Mouse (Mus musculus): Measurements from ENCODE around the gene Cox7a1.
A peak's percentile ranks its signal among the peaks of the same experiment; 100 is the strongest.
"Not testable (repeated sequence)": the region's sequence is repeated elsewhere in the genome, so short reads cannot be mapped to it uniquely, and the experiment has no call there.

The Cox7a1 gene

GRCm38 (mm10) chr7:30193581-30194100 lies 9.7 kb downstream of the Cox7a1 start:
- peak; percentile 67 for DNase-seq

GRCm38 (mm10) chr7:30194101-30194831 lies 10.3 kb downstream of the Cox7a1 start:
- peak; percentile 40 for DNase-seq

GRCm38 (mm10) chr7:30194884-30195283 lies 10.9 kb downstream of the Cox7a1 start:
- DNase-seq: peak; percentile 93

DNA sequence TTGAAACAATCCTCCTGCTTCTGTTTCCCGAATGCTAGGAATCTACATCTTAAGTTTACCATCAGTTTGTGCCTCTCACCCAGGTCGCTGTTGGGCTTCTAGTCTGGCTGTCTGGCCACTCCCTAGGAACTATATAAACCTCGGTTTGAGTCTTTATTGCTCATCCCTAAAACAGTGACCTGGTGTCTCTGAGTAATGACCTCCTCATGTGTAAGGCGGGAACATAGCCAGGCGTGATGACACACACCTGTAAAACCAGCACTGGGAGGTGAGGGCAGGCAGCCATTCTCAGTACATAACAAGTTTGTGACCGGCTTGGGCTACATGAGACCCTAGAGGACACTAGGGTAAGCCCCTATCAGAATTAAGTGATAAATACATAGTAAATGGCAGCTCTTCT lies 11.5 kb downstream of the Cox7a1 start:
- DNase-seq: no peak

GRCm38 (mm10) chr7:30196171-30196570 lies 12.2 kb downstream of the Cox7a1 start:
- DNase-seq: no peak

GRCm38 (mm10) chr7:30197592-30198129 lies 13.7 kb downstream of the Cox7a1 start:
- DNase-seq: no peak

DNA sequence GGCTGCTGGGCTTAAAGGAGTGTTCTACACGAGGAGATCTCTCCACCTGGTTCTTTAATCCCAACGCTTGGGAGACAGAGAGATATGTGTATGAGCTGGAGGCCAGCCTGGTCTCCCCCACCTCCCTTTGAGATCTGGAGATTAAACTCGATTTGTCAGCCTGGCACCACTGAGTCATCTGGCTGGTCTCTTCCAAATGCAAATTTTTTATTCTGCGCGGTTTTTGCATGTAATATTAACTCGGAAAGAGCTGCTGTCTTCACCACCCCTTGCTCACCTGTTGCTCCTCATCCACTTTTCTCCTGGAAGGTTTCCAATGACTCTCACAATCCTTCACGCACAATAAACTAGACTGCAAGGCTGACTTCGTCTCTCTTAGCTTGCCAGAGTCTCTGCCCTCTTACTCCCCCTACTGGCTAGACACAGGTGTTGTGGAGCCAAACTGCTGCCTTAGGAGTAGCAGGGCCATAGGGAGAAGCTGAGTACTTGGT lies 14.6 kb downstream of the Cox7a1 start, which contains the start of gene Capns1:
Gene Capns1, minus strand, starts transcription at position 331 of the 491 bp plus-strand sequence.
- peak; percentile 70 for DNase-seq

DNA sequence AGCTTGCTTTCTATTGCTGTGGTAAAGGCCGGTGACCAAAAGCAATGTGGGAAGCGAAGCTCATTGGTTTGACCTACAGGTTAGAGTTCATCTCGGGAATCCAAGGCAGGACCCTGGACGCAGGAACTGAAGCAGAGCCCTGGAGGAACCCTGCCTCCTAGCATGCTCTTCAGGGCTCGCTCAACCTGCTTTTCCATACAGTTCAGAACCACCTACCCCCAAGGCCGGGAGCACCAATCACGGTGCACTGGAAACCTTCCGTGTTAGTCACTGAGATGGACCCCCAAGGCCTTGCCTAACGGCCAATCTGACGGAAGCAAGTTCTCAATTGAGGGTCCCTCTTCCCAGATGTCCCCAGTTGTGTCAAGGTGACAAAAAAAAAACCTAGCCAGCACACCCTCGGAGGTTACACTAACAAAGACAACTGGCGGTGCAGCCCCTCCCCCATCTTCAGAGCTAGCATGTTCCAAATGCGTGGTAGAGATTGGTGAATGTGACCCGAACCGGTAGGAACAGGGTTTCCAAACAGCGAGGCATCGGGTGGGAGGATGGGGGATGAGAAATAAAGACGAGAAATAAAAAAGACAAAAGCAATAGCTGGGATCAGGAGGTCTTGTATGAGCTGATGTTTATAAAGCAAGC lies 15.7 kb downstream of the Cox7a1 start:
- DNase-seq: no peak

DNA sequence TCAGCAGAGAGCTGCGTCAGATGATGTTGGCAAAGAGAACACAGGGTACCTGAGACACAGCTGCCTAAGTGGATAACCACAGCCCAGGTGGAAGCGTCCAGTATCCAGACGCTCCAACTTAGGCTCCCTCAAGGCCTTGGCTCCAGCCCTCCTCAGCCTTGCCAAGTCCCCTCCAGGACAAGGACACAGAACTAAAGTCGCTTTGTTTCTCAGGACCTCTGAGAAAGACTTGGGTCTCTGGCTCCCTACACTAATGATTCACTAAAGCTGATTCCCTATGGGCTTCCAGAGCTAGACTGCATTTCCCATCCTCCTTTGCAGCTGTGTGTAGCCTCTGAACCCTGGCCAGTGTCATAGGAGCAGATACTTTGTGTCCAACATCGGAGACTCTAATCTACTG lies 16.3 kb downstream of the Cox7a1 start:
- no peak for DNase-seq

GRCm38 (mm10) chr7:30200661-30201060 lies 16.7 kb downstream of the Cox7a1 start:
- DNase-seq: not testable (repeated sequence)

DNA sequence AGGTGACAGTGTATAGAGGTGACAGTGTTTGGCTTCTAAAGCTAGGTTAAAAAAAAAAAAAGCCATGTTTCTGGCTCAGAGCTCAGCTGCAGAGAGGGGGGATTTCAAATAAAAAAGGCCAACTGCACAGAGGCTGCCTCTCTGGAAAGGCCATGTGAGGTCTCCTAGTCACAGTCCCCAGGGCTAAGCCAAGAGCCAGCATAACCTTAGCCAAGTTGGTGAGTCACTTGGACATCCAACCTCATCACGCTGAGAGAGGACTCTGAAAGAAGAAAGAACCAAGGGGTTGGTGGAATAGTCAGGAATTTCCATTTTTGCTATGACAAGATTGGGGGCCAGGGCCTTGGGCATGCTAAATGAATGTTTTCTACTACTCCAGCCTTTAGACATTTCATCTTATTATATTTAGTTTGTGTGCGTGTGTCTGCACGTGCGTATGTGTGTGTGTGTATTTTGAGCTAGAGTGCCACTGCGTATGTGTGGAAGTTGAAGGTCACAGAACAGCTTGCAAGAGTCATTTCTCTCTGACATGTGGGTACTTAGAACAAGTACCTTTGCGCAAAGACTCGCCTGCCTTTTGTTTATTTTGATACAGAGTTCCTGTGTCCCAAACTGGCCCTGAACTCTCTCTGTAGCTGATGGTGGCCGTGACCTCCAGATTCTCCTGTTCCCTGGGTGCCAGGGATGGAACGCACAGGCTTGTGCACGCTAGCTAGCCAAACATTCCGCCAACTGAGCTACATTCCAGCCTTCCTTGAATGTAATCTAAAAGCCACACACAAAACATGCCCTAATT lies 19.1 kb downstream of the Cox7a1 start:
- DNase-seq: no peak

GRCm38 (mm10) chr7:30204380-30204779 lies 20.4 kb downstream of the Cox7a1 start:
- DNase-seq: no peak

GRCm38 (mm10) chr7:30205383-30205782 lies 21.4 kb downstream of the Cox7a1 start:
- DNase-seq: peak; percentile 44

DNA sequence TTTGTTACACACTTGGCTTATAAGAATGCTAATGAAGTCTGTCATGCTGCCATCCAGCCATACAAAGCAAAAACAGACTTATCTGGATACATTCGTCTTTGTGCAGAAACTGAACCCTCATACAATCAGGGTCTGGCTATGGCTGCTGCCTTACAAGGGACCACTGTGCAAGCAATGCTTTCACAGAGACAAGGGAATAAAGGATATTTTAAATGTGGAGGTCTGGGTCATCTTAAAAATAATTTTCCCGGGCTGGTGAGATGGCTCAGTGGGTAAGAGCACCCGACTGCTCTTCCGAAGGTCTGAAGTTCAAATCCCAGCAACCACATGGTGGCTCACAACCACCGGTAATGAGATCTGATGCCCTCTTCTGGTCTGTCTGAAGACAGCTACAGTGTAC lies 22.4 kb downstream of the Cox7a1 start:
- DNase-seq: not testable (repeated sequence)

GRCm38 (mm10) chr7:30211025-30211424 lies 27.1 kb downstream of the Cox7a1 start:
- DNase-seq: no peak

DNA sequence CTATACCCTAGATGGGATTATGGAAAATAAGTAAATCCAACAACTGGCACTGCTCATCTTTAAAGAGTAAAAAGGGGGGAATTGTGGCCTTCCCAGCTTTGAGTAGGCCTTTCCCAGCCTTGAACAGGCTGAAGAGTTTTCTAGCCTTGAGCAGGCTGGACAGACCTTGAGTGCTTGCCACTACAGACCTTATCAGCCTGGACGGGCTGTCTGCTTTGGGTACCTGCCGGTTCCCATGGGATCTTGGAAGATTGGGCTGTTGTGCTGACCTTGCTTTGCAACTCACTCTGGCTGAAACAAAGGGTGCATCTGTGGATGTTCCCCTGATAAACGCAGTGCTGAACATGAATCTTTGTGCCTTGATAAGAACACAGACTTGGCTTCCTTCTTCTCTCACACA lies 29.9 kb downstream of the Cox7a1 start:
- DNase-seq: no peak

DNA sequence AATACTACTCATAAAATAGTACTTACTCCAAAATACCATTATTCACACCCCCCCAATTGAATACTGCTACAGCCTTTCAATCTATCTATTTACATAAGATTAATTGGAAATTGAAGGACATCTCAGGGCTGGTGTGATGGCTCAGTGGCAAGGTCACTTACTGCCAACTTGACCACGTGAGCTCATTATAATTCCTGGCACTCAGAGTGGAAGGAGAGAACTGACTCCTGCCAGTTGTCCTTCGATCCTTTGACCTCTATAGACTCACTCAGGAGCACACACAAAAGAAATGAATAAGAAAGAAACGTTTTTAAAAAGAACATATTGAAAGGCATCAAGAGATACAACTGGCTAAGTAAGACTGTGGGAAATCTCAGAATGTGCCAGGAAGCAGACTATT lies 31.9 kb downstream of the Cox7a1 start:
- no peak for DNase-seq

DNA sequence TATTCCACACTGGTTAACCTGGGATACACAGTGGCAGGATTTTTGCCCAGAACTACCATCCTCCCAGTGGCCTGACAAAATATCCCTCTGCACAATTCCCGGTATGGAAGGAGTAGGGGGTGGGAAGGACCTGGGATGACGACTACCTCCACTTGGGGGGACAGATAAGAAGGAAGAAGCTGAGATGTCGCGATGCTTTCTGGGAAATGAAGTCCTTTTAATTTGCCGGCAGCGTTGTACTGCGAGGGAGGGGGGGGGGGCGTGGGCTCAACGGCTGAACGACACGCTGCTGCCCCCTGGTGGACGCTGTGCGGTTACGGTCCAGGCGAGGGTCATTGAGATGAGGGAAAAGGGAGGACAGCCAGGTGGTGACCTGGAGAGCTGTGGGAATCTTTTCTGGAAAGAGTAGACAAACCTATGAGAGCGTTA lies 32.8 kb downstream of the Cox7a1 start:
- peak; percentile 65 for DNase-seq

DNA sequence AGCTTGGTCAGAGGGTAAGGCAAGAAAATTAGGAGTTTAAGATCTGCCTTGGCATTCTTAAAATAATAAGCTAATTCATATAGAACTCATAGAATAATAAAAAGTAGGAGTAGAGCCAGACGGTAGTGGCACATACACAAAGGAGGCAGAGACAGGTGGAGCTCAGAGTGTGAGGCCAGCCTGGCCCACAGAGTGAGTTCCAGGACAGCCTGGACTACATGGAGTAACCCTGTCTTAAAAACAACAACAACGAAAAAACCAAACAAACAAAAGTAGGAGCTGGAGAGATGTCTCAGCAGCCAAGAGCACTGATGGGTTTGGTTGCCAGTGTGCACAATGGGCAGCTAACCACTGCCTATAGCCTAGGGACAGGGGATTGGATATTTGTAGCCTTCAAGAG lies 33.3 kb downstream of the Cox7a1 start:
- no peak for DNase-seq

DNA sequence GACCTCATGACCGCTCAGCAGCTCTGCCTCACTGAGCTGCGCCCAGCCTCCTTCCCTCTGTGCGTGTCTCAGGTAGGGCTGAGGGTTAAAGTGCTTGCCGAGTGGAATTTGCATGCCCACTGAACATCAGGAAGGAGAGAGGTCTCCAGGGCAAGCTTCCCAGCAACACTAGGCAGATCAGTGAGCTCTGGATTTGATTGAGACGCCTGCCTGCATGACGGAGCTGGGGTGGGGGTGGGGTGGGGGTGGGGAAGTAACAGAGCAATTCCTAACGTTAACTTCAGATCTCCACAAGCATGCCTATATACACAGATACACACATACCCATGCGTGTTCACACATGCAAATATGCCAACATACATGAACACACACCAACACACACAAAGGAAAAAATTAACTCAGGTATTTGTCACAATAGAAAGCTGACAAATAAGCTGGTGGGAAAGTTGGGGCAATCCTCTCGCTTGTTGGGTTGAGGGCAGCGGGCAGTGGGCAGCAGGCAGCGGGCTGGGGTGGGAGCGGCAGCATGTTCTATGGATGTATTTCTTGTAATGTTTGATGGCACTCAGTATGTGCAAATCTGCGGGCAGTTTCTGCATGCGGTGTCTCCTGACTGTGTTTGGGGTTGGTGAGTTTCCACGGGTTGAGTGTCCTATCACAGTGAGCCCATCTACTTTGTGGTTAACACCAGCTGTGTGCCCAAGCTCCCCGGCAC lies 35.5 kb downstream of the Cox7a1 start:
- DNase-seq: peak; percentile 57

GRCm38 (mm10) chr7:30220008-30220356 lies 36.0 kb downstream of the Cox7a1 start:
- DNase-seq: no peak

GRCm38 (mm10) chr7:30221433-30221832 lies 37.5 kb downstream of the Cox7a1 start:
- DNase-seq: no peak
